Mouse (Mus musculus): ENCODE measurements around the gene Cask.

GRCm38 (mm10) chrX:13686589-13686988 lies 164.6 kb downstream of the Cask start:
- TF ChIP-seq POLR2A (IDR thresholded peaks at IDR 0.05; ENCODE audit: control insufficient read depth, extremely low read depth, insufficient read depth, low read length, poor library complexity), result no peak
- TF ChIP-seq CTCF (IDR thresholded peaks at IDR 0.05; ENCODE audit: borderline replicate concordance, control insufficient read depth, extremely low read depth, insufficient read depth, low read length, poor library complexity), result no peak
